Mouse (Mus musculus) kidney, postnatal 0 days (tissue): ENCODE results near the gene Zbtb18. TPM values are rescaled to one million over a fixed set of nuclear protein-coding genes. Genes with fewer than 3 reads are reported as not detected.

ENCODE experiments used
- ATAC-seq: fragments of 200-750 bp; cut with Nextera tagmentation; replicated peaks from 2 replicates; pipeline ENCODE4 v1.8.0; 2017; ENCODE audit warnings: low read depth, moderate number of reproducible peaks, moderate TSS enrichment, moderate library complexity; ENCODE audit not compliant: low FRiP score
- DNase-seq: peaks from one replicate; pipeline ENCODE4 v3.0.0-alpha.2; 2016; ENCODE audit warnings: low spot score
- H3K27ac ChIP-seq: fragments of 300-500 bp; sonication (generic); 2 replicates; pipeline ENCODE4 v1.5.1; 2014; ENCODE audit warnings: mild to moderate bottlenecking
- H3K27me3 ChIP-seq: fragments of 300-500 bp; sonication (generic); 2 replicates; pipeline ENCODE4 v1.6.1; 2014; ENCODE audit warnings: low read length, mixed read lengths; ENCODE audit not compliant: insufficient read depth
- H3K36me3 ChIP-seq: fragments of 300-500 bp; sonication (generic); 2 replicates; pipeline ENCODE4 v1.6.1; 2014; ENCODE audit warnings: low read length, mixed read lengths; ENCODE audit not compliant: insufficient read depth
- H3K4me1 ChIP-seq: fragments of 300-500 bp; sonication (generic); replicated peaks from 2 replicates; pipeline ENCODE4 v1.6.1; 2014; ENCODE audit warnings: antibody characterized with exemption, low read length, mixed read lengths; ENCODE audit not compliant: insufficient read depth
- H3K4me2 ChIP-seq: fragments of 300-500 bp; sonication (generic); 2 replicates; pipeline ENCODE4 v1.6.1; 2014; ENCODE audit warnings: mild to moderate bottlenecking, low read length, moderate library complexity, mixed read lengths
- H3K4me3 ChIP-seq: fragments of 300-500 bp; sonication (generic); replicated peaks from 2 replicates; pipeline ENCODE4 v1.5.1; 2014; ENCODE audit warnings: low read depth, low read length
- H3K9ac ChIP-seq: fragments of 300-500 bp; sonication (generic); 2 replicates; pipeline ENCODE4 v1.6.1; 2014; ENCODE audit warnings: low read depth, low read length
- H3K9me3 ChIP-seq: fragments of 300-500 bp; sonication (generic); replicated peaks from 2 replicates; pipeline ENCODE4 v1.6.1; 2016; ENCODE audit warnings: low read length, inconsistent platforms, mixed read lengths
- CTCF ChIP-seq: IDR thresholded peaks from 2 replicates; pipeline ENCODE4 v1.5.1; 2016; ENCODE audit warnings: antibody characterized with exemption, low read depth, mild to moderate bottlenecking, moderate library complexity
- WGBS: fragments of 180-500 bp; shearing (Covaris S2); extraction: QIAGEN DNeasy Blood & Tissue Kit; methylation state at CpG from one replicate; pipeline ENCODE4 v1.1.7; 2014; 5-methylcytosine and 5-hydroxymethylcytosine counted together
- polyA plus RNA-seq: library from polyadenylated mRNA; unstranded; fragments of >200 nt; fragmentation: Nextera tagmentation; extraction: Ambion mirVana; gene quantifications from 2 replicates; pipeline ENCODE4 v1.2.1, GENCODE M21; 2015

Gene Zbtb18
- polyA plus RNA-seq, 1 experiment from 2014 or later, result 2.6 TPM

- H3K9me3 ChIP-seq, result no peaks in the 10 kb centered on the region
- no peak for TF ChIP-seq CTCF
- H3K4me1 ChIP-seq, result 0 out of 2 replicates have a peak, but pooled peaks cover 3% of the 10 kb centered on the region
- H3K9ac ChIP-seq, result no peak overlapping the region
- H3K36me3 ChIP-seq, result no peaks in the 10 kb centered on the region
- H3K4me3 ChIP-seq, result no peak overlapping the region
- DNase-seq (peak; percentile 34), ATAC-seq (no peak)
- H3K27ac ChIP-seq, result no peak overlapping the region
- H3K27me3 ChIP-seq, result no peaks in the 10 kb centered on the region
- no peak overlapping the region for H3K4me2 ChIP-seq
- WGBS, result 55% methylated on average over 4 of the region's 4 CpGs
Observed at GRCm38 (mm10) chr1:177470091-177470490, 27.9 kb downstream of the Zbtb18 start.

- Histone ChIP-seq H3K36me3 (no peaks in the 10 kb centered on the region), H3K9ac (no peak overlapping the region), H3K27me3 (no peaks in the 10 kb centered on the region), H3K4me2 (no peak overlapping the region), H3K4me3 (no peak overlapping the region), H3K27ac (no peak overlapping the region), H3K4me1 (0 out of 2 replicates have a peak, but pooled peaks cover 3% of the 10 kb centered on the region), H3K9me3 (no peaks in the 10 kb centered on the region)
- TF ChIP-seq CTCF, result no peak
- WGBS, result 84% methylated on average over 2 of the region's 2 CpGs
- ATAC-seq (no peak), DNase-seq (no peak)
Observed at GRCm38 (mm10) chr1:177470951-177471350, 28.8 kb downstream of the Zbtb18 start.

- DNase-seq (no peak), ATAC-seq (no peak)
- WGBS, result 77% methylated on average over 13 of the region's 13 CpGs
Observed at GRCm38 (mm10) chr1:177475542-177476197, 33.5 kb downstream of the Zbtb18 start.

GRCm38 (mm10) chr1:177478578-177478977, 36.4 kb downstream of the Zbtb18 start:
- 70% methylated on average over 2 of the region's 2 CpGs for WGBS
- no peak overlapping the region for H3K4me3 ChIP-seq
- no peaks in the 10 kb centered on the region for H3K9me3 ChIP-seq
- no peak for TF ChIP-seq CTCF
- H3K36me3 ChIP-seq, result no peaks in the 10 kb centered on the region
- ATAC-seq, result no peak
- H3K4me1 ChIP-seq, result no peaks in the 10 kb centered on the region
- no peak overlapping the region for H3K4me2 ChIP-seq
- no peaks in the 10 kb centered on the region for H3K27me3 ChIP-seq
- no peak overlapping the region for H3K9ac ChIP-seq
- DNase-seq, result no peak
- H3K27ac ChIP-seq, result no peak overlapping the region

More at GRCm38 (mm10) chr1:177475542-177476197, 33.5 kb downstream of the Zbtb18 start:
- Histone ChIP-seq H3K4me2 (no peak overlapping the region), H3K9ac (no peak overlapping the region), H3K36me3 (no peaks in the 10 kb centered on the region), H3K4me3 (no peak overlapping the region), H3K27me3 (no peaks in the 10 kb centered on the region), H3K27ac (no peak overlapping the region), H3K9me3 (no peaks in the 10 kb centered on the region), H3K4me1 (no peaks in the 10 kb centered on the region)
- no peak for TF ChIP-seq CTCF

GRCm38 (mm10) chr1:177479356-177480004, 37.3 kb downstream of the Zbtb18 start:
- no peak overlapping the region for H3K4me2 ChIP-seq
- no peaks in the 10 kb centered on the region for H3K36me3 ChIP-seq
- H3K9ac ChIP-seq, result no peak overlapping the region
- H3K27ac ChIP-seq, result no peak overlapping the region
- H3K4me3 ChIP-seq, result no peak overlapping the region
- no peaks in the 10 kb centered on the region for H3K4me1 ChIP-seq
- no peaks in the 10 kb centered on the region for H3K27me3 ChIP-seq
- H3K9me3 ChIP-seq, result no peaks in the 10 kb centered on the region
- WGBS, result 68% methylated on average over 10 of the region's 10 CpGs
- DNase-seq, result no peak
- ATAC-seq, result no peak
- no peak for TF ChIP-seq CTCF

GRCm38 (mm10) chr1:177483612-177484011, 41.5 kb downstream of the Zbtb18 start:
- Histone ChIP-seq H3K4me1 (no peaks in the 10 kb centered on the region), H3K36me3 (no peaks in the 10 kb centered on the region), H3K4me3 (no peak overlapping the region), H3K4me2 (no peak overlapping the region), H3K9ac (no peak overlapping the region), H3K9me3 (no peaks in the 10 kb centered on the region), H3K27me3 (no peaks in the 10 kb centered on the region), H3K27ac (no peak overlapping the region)
- ATAC-seq, result no peak
- WGBS, result 95% methylated on average over 2 of the region's 2 CpGs
- DNase-seq, result no peak
- no peak for TF ChIP-seq CTCF
